Mouse (Mus musculus) right cerebral cortex, postnatal 36 days (tissue): Measurements from ENCODE around the gene Gm2001.
"Not testable (repeated sequence)": the region's sequence is repeated elsewhere in the genome, so short reads cannot be mapped to it uniquely, and the experiment has no call there.

Experiments used
- DNase-seq, 2 experiments: peaks; one replicate each; pipeline ENCODE4 v3.0.0; 2022; ENCODE audit warnings: low spot score in 2 of 2, mixed read lengths in 1 of 2

The Gm2001 gene

GRCm38 (mm10) chr12:87842239-87842638, at the start of gene Gm2001:
Gm2001 (minus strand) TSS chr12:87842339.
- DNase-seq = not testable (repeated sequence)

- DNase-seq = not testable (repeated sequence)
These were observed 31.6 kb upstream of the Gm2001 start, which contains the start of gene Gm2016 for GRCm38 (mm10) chr12:87873772-87874171. Gm2016 (plus strand) TSS chr12:87874072.

GRCm38 (mm10) chr12:87864048-87864447, 21.9 kb upstream of the Gm2001 start:
- DNase-seq = not testable (repeated sequence)

GRCm38 (mm10) chr12:87863638-87864037, 21.5 kb upstream of the Gm2001 start:
- DNase-seq = not testable (repeated sequence)

- DNase-seq = not testable (repeated sequence)
These were observed 19.9 kb upstream of the Gm2001 start for GRCm38 (mm10) chr12:87861740-87862692.

GRCm38 (mm10) chr12:87856067-87856466, 13.9 kb upstream of the Gm2001 start:
- DNase-seq = not testable (repeated sequence)

GRCm38 (mm10) chr12:87850657-87851056, 8.5 kb upstream of the Gm2001 start:
- DNase-seq = not testable (repeated sequence)

GRCm38 (mm10) chr12:87816277-87816676, 25.9 kb downstream of the Gm2001 start, which contains the start of gene BB287469:
BB287469 (plus strand) TSS chr12:87816577.
- DNase-seq = not testable (repeated sequence)

- DNase-seq = not testable (repeated sequence)
These were observed 44.2 kb downstream of the Gm2001 start for GRCm38 (mm10) chr12:87797971-87798370.

GRCm38 (mm10) chr12:87795212-87795611, 46.9 kb downstream of the Gm2001 start, which contains the start of gene Gm21936:
Gm21936 (plus strand) TSS chr12:87795512.
- DNase-seq = not testable (repeated sequence)
